Mouse (Mus musculus) ES-Bruce4 (cell line): ENCODE results near the gene Tfpi.

Experiments
- CTCF ChIP-seq: IDR thresholded peaks from one replicate; pipeline ENCODE4 v1.8.1; 2011; ENCODE audit warnings: low read depth, low read length
- EP300 ChIP-seq: IDR thresholded peaks from 2 replicates; pipeline ENCODE4 v1.6.1; 2011; ENCODE audit warnings: low read depth, low read length; ENCODE audit not compliant: insufficient read depth
- POLR2A ChIP-seq: IDR thresholded peaks from one replicate; pipeline ENCODE4 v1.8.1; 2011; ENCODE audit warnings: low read length; ENCODE audit not compliant: insufficient read depth

DNA sequence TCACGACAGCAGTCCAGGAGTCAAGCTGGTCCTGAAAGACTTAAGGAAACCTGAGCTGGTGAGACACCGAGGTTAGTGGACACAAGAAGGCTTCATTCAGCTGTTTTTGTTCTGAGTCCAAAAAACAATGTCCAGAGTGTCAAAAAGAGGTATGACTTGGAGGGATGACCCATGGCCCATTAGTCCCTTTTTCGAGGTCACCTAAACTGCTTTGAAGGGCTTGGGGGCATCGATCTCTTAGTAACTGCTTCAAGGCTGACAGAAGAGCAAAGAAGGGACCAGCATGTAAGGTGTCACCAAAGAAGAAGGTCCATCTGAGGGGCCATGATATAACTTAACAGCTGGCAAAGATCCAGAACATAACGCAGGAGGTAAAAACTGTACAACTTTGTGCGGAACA lies 1.2 kb upstream of the Tfpi start:
- TF ChIP-seq EP300 (no peak), CTCF (no peak), POLR2A (no peak)
